Mouse (Mus musculus) retina, adult 2 months (tissue): ENCODE measurements around the gene Cryga.

Experiments
- DNase-seq: peaks from one replicate; pipeline ENCODE4 v3.0.0-alpha.2; 2012; ENCODE audit warnings: low read depth, low spot score

The Cryga gene

DNA sequence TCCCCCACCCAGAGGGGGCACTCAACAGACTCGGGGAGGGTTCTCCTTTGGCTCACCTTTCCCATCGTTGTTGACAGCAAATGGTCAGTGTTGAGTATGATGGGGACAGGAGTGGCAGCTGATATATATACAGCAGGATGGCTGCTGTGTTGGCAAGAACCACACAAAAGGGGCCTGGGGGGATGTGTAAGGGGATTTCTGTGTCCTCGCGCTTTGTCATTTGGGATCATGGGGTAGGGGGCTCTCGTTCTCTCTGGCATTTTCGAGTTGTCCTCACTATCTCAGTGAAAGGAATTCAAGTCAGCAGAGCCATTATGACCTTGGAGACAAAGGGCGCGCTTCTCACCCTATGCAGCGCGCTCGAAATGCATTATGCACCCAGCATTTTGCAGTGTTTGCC is at the start of gene Cryga:
Gene Cryga, minus strand, starts transcription at position 101 of the 400 bp plus-strand sequence.
- DNase-seq = no peak

GRCm38 (mm10) chr1:65147971-65148370 is 44.8 kb upstream of the Cryga start:
- DNase-seq = no peak

DNA sequence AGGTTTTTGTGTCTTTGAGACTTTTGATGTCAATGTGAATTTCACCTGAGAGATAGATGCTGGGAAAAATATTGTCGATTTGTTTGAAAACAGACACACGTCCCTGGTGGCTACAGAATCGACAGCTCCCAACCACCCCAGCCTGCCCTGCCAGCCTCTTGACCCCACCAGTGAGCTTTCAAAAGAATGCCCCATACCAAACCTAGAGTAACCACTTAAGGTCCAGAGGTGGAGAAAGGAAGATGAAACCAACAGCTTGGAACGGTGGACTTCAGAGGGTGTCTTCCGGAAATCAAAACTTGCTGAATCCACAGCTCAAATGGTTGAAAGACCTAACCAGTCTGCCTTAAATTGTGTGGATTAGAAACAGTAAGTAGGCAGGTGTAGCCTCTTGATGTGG is 44.2 kb upstream of the Cryga start:
- DNase-seq = no peak

- no peak for DNase-seq
These were observed 43.4 kb upstream of the Cryga start for GRCm38 (mm10) chr1:65146601-65147000.

- DNase-seq = no peak
These were observed 41.6 kb upstream of the Cryga start for GRCm38 (mm10) chr1:65144783-65145182.

GRCm38 (mm10) chr1:65137560-65137959 is 34.4 kb upstream of the Cryga start:
- DNase-seq = no peak

GRCm38 (mm10) chr1:65132833-65133232 is 29.7 kb upstream of the Cryga start:
- no peak for DNase-seq

DNA sequence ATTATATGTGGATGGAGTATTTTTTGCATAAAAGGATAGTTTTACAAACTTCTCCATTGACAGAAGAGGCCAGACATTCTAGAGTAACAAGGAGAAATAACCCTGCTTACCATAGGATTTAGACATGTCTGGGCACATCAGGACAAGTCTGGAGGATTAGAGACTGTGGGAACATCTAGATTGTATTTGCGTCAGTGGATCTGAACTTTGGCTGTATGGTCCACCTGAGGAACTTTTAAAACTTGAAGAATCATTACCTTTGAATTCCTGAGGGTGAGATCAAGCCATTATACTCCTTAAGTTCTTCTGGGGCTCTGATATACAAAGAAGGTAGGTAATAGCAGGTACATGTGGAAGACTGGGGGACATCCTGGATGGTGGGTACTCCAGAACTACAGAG is 28.5 kb upstream of the Cryga start:
- no peak for DNase-seq

DNA sequence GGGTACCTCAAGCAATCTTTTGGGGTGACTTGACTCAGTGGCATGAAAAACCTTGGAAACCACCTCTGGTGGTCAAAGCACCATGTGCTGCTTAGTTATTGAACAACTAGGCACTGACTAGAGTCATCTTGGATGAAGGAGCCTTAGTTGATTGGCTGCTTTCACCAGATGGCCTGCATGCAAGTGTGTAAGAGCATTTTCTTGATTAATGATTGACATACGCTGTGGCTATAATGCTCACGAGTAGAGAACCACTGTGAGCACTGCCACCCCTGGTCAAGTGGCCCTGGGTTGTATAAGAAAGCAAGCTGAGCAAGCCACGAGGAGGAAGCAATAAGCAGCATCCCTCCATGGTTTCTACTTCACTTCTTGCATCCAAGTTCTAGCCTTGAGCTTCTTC is 27.1 kb upstream of the Cryga start:
- DNase-seq = no peak

DNA sequence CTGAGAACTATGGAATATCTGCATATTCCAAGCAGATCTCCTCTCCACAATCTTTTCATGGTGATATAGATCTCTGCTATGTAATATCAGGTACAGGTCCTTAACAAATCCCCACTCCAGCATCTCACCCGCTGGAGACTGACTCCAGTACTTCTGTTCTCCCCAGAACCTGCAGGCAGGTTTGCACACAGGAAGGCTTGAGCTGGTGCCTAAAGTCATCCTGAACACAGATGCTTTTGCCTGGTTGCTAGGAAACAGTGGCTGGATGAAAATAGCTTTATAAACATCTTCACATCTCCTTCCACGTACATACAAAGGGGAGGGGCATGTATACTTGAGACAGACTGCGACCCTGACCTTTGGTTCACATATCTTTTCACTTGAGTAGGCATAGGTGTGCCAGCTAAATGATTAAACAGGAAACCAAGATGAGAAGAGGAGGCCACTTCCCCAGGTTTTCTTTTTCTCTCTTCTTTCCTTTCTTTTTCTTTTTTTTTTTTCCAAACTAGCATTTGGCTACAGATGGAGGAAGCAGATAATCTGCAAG is 26.5 kb upstream of the Cryga start:
- no peak for DNase-seq

DNA sequence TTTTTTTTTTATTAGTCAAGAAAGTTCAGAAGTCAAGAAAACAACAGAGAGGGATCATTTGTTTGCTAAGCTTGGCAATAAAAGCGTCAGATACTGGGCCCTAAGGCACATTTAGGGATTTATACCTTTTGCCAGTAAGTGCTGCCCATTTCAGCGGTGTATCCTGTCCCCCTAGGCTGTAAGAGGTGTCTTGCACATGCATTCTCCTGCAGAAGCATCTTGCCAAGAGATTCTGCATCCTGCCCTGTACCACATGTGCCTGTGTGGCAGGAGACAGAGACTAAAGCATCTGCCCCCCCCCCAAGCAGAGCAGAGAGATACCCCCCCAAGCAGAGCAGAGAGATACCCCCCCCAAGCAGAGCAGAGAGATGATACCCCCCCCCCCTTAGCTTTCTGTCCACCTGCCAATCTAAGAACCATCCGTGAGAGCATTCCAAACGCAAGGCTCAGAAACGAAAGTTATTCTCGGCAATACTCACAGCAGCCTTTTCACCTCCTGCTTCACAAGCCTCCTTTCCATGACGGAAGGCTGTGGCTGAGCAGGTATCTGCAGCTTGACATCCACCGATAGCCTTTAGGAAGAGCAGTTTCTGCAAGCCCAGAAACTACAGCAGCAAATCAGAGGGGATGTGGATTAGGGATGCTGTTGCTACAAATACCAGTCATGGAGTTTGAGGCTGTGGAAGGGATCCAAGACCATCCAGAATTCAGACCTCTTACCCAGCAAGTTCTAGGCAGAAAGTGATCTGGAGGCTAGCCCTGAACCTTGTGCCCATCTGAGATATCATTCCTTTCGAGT is 19.6 kb upstream of the Cryga start, which contains the start of gene D630023F18Rik:
Gene D630023F18Rik, minus strand, starts transcription at position 641 of the 799 bp plus-strand sequence.
- DNase-seq = no peak

DNA sequence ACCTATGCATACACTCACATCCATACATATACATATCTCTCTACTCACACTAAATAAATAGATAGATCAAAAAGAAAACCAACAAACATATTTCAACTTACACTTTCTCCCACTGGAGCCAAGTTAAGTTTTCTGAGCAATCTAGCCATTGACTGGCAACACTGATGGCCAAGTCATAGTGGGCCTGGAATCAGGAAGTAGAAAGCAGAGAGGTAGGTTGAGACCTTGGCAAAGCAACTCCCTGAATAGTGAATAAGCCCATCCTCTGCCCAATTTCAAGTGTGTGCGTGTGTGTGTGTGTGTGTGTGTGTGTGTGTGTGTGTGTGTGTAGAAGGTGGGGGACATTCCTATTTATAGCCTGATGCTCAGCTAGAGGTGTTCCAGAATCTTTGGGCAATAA is 16.3 kb upstream of the Cryga start, which contains the start of gene Gm28845:
Gene Gm28845, minus strand, starts transcription at position 121 of the 400 bp plus-strand sequence.
- DNase-seq = no peak

DNA sequence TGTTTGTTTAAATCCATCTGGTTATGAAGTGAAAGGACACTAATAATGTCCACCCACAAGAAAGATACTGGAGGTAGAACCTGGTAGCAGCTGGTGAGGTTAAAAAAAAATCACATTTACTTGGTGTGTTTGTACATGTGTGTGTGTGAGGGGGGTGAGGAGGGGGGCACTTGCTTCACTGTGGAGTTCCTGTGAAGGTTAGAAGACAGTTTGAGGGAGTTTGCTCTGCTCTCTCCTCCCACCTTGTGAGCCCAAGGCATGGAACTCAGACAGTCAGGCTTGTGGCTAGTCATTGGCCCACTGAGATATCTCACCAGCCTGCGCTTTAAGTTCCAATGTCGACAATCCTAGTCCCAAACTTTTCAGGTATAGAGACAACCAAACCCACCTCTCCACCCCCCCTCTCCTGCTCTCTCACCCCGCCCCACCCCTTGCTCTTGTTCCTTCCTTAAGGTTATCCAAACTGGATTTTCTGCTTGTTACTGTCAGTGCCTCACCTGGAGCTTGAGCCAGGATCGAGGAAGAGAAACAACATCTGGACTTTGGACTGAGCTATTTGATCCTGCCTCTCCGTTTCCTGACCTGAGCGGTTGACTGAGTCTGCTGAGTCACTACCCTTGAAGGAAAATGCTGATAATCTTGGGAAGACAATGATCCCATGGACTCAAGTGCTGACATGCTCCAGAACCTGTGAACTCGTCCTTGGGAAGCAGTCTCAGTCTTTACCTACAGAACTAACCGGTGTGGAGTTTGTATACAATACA is 15.2 kb upstream of the Cryga start:
- DNase-seq = no peak

DNA sequence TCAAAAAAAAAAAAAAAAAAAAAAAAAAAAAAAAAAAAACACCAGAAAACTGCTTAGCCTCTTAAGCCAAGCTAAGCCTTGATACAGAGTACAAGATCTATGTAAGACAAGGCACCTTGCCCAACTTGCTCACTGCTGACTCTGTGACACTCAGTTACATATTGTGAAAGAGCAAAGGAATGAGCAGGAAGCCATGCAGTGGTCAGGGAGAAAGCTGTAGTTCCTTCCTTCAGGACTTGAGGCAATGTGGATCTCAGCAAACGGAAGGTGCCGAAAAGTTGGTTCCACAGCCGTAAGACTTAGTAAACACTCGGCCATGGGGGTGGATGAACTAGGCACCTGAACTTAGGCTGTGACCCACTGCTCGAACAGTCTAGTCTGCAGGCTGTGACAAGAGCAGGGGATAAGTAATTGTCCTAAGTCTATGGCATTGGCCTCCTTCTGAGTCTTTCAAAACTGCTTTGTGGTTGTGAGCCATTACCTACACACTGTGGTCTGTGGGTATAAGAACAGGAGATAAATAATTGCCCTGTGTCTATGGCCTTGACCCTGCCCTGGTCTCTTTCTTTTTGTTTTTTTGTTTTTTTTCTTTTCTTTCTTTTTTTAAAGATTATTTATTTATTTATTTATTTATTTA is 10.5 kb upstream of the Cryga start:
- no peak for DNase-seq

- no peak for DNase-seq
These were observed 9.6 kb upstream of the Cryga start for GRCm38 (mm10) chr1:65112807-65113196.

DNA sequence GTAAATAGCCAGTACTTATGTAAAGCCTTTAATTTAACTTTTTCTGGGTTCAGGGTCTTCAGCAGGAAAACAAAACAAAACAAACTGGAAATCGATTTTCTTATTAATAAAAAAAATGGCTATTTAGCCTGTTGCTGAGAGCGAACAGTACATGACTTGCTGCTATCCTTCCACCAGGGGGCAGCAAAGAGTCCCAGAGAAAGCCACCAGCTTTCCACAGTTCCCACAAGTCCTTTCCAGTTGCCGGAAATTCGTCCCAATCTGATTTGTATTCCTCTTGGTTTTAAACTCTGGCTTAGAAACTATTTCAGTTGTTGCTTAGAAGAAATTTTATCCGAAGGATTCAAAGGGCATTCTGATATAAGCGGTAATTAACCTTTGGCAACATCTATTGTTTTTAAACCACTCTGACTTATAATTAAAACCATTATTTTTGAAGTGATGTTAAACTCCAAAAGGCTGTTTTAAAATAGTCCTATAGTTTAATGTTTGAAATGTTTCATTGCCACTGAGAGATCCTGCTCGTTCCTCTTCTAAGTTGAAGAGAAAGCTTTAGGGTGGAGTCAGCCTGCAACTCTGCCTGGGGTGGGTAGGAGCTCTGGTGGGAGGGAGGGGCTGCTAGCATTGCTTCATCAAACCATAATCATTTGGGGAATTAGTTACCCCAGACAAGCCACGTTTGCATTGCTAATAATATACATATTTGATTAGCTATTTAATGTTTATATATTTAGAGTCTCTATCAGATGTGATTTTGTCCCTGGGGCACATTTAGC is 9.0 kb upstream of the Cryga start:
- DNase-seq = peak; percentile 74

DNA sequence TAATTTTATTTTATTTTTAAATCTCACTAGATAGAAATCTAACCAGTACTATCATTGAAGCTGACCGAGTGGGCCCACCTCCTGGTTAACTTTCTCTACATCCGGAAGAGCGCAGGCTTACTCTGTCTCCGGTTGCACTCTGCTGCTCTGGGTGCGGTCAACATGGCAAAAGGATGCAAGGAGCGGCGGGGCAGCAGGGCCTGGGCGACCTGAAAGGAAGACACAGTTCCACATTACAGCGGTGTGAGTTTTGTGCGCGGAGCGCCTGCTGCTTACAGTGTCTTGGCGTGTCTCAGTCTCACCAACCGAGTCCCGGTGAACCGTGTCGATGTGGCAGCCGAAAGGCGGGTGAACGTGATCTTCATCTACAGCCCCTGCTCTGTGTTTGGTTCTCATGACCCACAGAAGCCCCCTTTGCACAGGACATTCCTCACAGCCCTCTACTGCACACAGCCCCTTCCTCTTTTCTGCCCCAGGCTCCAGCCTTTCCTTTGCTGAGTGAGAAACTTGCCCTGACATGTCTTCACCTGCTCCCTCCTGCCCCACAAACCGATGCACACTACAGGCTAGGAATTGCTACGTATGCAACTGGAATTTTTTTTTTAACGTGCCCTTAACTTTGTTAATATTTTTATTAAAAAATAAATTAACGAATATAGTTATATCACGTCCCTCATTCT is 6.7 kb upstream of the Cryga start:
- DNase-seq = no peak

DNA sequence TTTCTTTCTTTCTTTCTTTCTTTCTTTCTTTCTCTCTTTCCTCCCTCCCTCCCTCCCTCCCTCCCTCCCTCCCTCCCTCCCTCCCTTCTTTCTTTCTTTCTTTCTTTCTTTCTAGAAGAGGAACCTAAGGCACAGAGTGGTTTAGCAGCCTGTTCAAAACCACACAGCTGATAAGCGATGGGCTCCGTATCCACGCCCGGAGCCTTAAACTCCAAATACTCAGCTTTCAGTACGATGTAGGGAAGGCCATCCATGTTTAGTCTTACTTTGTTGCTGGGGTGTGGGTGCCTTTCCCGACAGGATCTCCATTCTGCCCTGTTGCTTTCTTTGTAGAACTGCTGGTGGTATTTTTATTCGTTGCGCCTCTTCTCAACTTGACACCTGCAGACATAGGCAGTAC is 6.0 kb upstream of the Cryga start:
- no peak for DNase-seq

DNA sequence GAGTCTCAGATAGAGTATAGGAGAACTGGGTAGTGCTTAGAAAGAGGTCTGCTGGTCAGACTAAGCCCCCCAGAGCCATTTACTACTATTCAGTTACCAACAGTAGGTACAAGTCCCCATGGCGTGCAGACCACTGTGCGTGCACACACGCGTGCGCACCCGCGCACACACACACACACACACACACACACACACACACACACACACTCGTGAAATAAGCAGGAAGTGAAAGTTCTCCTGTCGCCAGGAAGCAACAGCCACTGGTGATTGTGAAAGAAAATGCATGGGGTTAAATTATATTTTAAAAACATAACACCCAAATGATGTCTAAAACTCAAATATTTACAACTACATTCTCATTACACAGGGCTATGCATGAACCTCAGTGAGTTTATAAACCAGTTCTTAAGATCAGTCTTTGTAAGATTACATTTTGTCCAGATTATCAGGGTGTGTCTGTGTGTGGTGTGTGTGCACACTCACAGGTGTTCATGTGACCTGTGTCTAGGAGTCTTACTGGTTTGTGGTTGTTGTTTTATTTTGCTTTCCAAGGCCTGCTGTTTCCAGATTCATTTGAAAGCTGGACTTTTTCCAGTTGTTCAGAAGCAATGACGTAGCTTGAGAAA is 4.6 kb upstream of the Cryga start:
- DNase-seq = no peak

DNA sequence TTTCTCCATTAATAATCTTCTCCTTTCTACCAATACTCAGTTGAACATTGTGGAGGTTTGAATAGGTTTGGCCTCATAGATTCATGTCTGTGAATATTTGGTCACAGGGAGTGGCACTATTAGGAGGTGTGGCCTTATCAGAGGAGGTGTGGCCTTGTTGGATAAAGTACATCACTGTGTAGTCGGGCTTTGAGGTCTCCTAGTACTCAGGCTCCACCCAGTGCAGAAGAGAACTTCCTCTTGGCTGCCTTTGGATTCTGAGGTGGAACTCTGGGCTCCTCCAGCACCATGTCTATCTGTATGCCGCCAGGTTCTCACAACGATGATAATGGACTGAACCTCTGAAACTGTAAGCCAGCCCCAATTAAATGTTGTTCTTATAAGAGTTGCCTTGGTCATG is 6.2 kb downstream of the Cryga start:
- no peak for DNase-seq
